Mouse (Mus musculus) heart, embryonic 15.5 days (tissue): ENCODE measurements around the gene 2810408A11Rik. TPM values are rescaled to one million over a fixed set of nuclear protein-coding genes. Genes with fewer than 3 reads are reported as not detected.

Source experiments
- ATAC-seq: fragments of 200-750 bp; cut with Nextera tagmentation; replicated peaks from 2 replicates; pipeline ENCODE4 v1.8.0; 2017; ENCODE audit warnings: low read depth, moderate TSS enrichment; ENCODE audit not compliant: insufficient number of reproducible peaks, insufficient read depth, low FRiP score
- H3K27ac ChIP-seq: fragments of 300-500 bp; sonication (generic); 2 replicates; pipeline ENCODE4 v1.5.1; 2015; ENCODE audit warnings: mild to moderate bottlenecking, inconsistent platforms
- H3K27me3 ChIP-seq: fragments of 300-500 bp; sonication (generic); 2 replicates; pipeline ENCODE4 v1.6.1; 2015; ENCODE audit warnings: inconsistent platforms
- H3K36me3 ChIP-seq: fragments of 300-500 bp; sonication (generic); 2 replicates; pipeline ENCODE4 v1.6.1; 2015; ENCODE audit warnings: mild to moderate bottlenecking, inconsistent platforms
- H3K4me1 ChIP-seq: fragments of 300-500 bp; sonication (generic); replicated peaks from 2 replicates; pipeline ENCODE4 v1.6.1; 2015; ENCODE audit warnings: inconsistent platforms
- H3K4me2 ChIP-seq: fragments of 300-500 bp; sonication (generic); 2 replicates; pipeline ENCODE4 v1.6.1; 2015; ENCODE audit warnings: inconsistent platforms, mild to moderate bottlenecking, moderate library complexity
- H3K4me3 ChIP-seq: fragments of 300-500 bp; sonication (generic); 2 replicates; pipeline ENCODE4 v1.5.1; 2015; ENCODE audit warnings: mild to moderate bottlenecking, inconsistent platforms
- H3K9ac ChIP-seq: fragments of 300-500 bp; sonication (generic); 2 replicates; pipeline ENCODE4 v1.6.1; 2015; ENCODE audit warnings: mild to moderate bottlenecking, inconsistent platforms
- H3K9me3 ChIP-seq: fragments of 300-500 bp; sonication (generic); replicated peaks from 2 replicates; pipeline ENCODE4 v1.6.1; 2016; ENCODE audit warnings: inconsistent platforms
- WGBS: fragments of 180-500 bp; shearing (Covaris S2); methylation state at CpG from one replicate; pipeline ENCODE4 v1.1.7; 2015; ENCODE audit warnings: mixed read lengths; 5-methylcytosine and 5-hydroxymethylcytosine counted together
- polyA plus RNA-seq: library from polyadenylated mRNA; unstranded; fragments of >200 nt; fragmentation: Nextera tagmentation; extraction: Ambion mirVana; gene quantifications from 2 replicates; pipeline ENCODE4 v1.2.1, GENCODE M21; 2015

2810408A11Rik gene
- polyA plus RNA-seq, 1 experiment from 2014 or later, result 3.7 TPM

GRCm38 (mm10) chr11:69910781-69911560, 10.2 kb upstream of the 2810408A11Rik start:
- no peaks in the 10 kb centered on the region for H3K27me3 ChIP-seq
- 90% methylated on average over 17 of the region's 17 CpGs for WGBS
- H3K4me2 ChIP-seq, result no peak overlapping the region
- no peak overlapping the region for H3K4me3 ChIP-seq
- ATAC-seq, result no peak
- no peak overlapping the region for H3K9ac ChIP-seq
- no peak overlapping the region for H3K27ac ChIP-seq
- no peaks in the 10 kb centered on the region for H3K9me3 ChIP-seq
- peaks cover 23% of the 10 kb centered on the region for H3K4me1 ChIP-seq
- H3K36me3 ChIP-seq, result peaks cover 83% of the 10 kb centered on the region

GRCm38 (mm10) chr11:69910177-69910576, 9.4 kb upstream of the 2810408A11Rik start:
- Histone ChIP-seq H3K9ac (no peak overlapping the region), H3K4me3 (no peak overlapping the region), H3K27ac (no peak overlapping the region), H3K27me3 (no peaks in the 10 kb centered on the region), H3K4me1 (peaks cover 15% of the 10 kb centered on the region), H3K9me3 (no peaks in the 10 kb centered on the region), H3K4me2 (no peak overlapping the region), H3K36me3 (peaks cover 83% of the 10 kb centered on the region)
- 92% methylated on average over 8 of the region's 8 CpGs for WGBS
- ATAC-seq, result no peak

GRCm38 (mm10) chr11:69909174-69909573, 8.4 kb upstream of the 2810408A11Rik start:
- WGBS, result 86% methylated on average over 5 of the region's 5 CpGs
- Histone ChIP-seq H3K9ac (no peak overlapping the region), H3K36me3 (peaks cover 91% of the 10 kb centered on the region), H3K27me3 (no peaks in the 10 kb centered on the region), H3K27ac (no peak overlapping the region), H3K4me1 (peaks cover 6% of the 10 kb centered on the region), H3K4me3 (no peak overlapping the region), H3K9me3 (no peaks in the 10 kb centered on the region), H3K4me2 (no peak overlapping the region)
- ATAC-seq, result no peak

GRCm38 (mm10) chr11:69908645-69909044, 7.9 kb upstream of the 2810408A11Rik start:
- H3K4me1 ChIP-seq, result peaks cover 5% of the 10 kb centered on the region
- WGBS, result 92% methylated on average over 11 of the region's 11 CpGs
- no peak overlapping the region for H3K4me3 ChIP-seq
- no peak overlapping the region for H3K9ac ChIP-seq
- H3K27me3 ChIP-seq, result no peaks in the 10 kb centered on the region
- peaks cover 96% of the 10 kb centered on the region for H3K36me3 ChIP-seq
- H3K9me3 ChIP-seq, result no peaks in the 10 kb centered on the region
- no peak for ATAC-seq
- H3K4me2 ChIP-seq, result no peak overlapping the region
- no peak overlapping the region for H3K27ac ChIP-seq

GRCm38 (mm10) chr11:69904311-69904710, 3.5 kb upstream of the 2810408A11Rik start:
- Histone ChIP-seq H3K9me3 (no peaks in the 10 kb centered on the region), H3K27me3 (no peaks in the 10 kb centered on the region), H3K27ac (no peak overlapping the region), H3K9ac (no peak overlapping the region), H3K36me3 (peaks cover 56% of the 10 kb centered on the region), H3K4me1 (peaks cover 24% of the 10 kb centered on the region), H3K4me2 (no peak overlapping the region), H3K4me3 (no peak overlapping the region)
- WGBS, result 95% methylated on average over 9 of the region's 9 CpGs
- no peak for ATAC-seq

- Histone ChIP-seq H3K9me3 (no peaks in the 10 kb centered on the region), H3K9ac (peak overlapping the region; percentile 93; the same call in 1 of the 2 replicates), H3K4me2 (peak overlapping the region; percentile 87), H3K4me1 (peaks cover 30% of the 10 kb centered on the region), H3K36me3 (peaks cover 43% of the 10 kb centered on the region), H3K4me3 (peak overlapping the region; percentile 95), H3K27ac (no peak overlapping the region), H3K27me3 (no peaks in the 10 kb centered on the region)
- ATAC-seq, result no peak
- WGBS, result 79% methylated on average over 13 of the region's 13 CpGs
Observed at GRCm38 (mm10) chr11:69902972-69903371, 2.2 kb upstream of the 2810408A11Rik start.

GRCm38 (mm10) chr11:69901993-69902392, 1.2 kb upstream of the 2810408A11Rik start:
- H3K9me3 ChIP-seq, result no peaks in the 10 kb centered on the region
- H3K4me2 ChIP-seq, result peak overlapping the region; percentile 87
- H3K27me3 ChIP-seq, result no peaks in the 10 kb centered on the region
- under 1% methylated on average over 37 of the region's 39 CpGs for WGBS
- H3K27ac ChIP-seq, result peak overlapping the region; percentile 99
- 0 out of 2 replicates have a peak, but pooled peaks have one; percentile 1 for ATAC-seq
- peaks cover 33% of the 10 kb centered on the region for H3K36me3 ChIP-seq
- peaks cover 30% of the 10 kb centered on the region for H3K4me1 ChIP-seq
- peak overlapping the region; percentile 93 for H3K9ac ChIP-seq
- H3K4me3 ChIP-seq, result peak overlapping the region; percentile 95

GRCm38 (mm10) chr11:69901406-69901846, 639 bp upstream of the 2810408A11Rik start:
- Histone ChIP-seq H3K4me1 (peaks cover 30% of the 10 kb centered on the region), H3K27me3 (no peaks in the 10 kb centered on the region), H3K9me3 (no peaks in the 10 kb centered on the region), H3K9ac (peak overlapping the region; percentile 93), H3K36me3 (peaks cover 27% of the 10 kb centered on the region), H3K27ac (peak overlapping the region; percentile 99), H3K4me2 (peak overlapping the region; percentile 87), H3K4me3 (peak overlapping the region; percentile 95)
- ATAC-seq, result peak; percentile 81
- under 1% methylated on average over 42 of the region's 42 CpGs for WGBS

GRCm38 (mm10) chr11:69899870-69900269, 917 bp downstream of the 2810408A11Rik start:
- peak overlapping the region; percentile 87 for H3K4me2 ChIP-seq
- no peak for ATAC-seq
- peak overlapping the region; percentile 93 for H3K9ac ChIP-seq
- peak overlapping the region; percentile 95 for H3K4me3 ChIP-seq
- 24% methylated on average over 4 of the region's 4 CpGs for WGBS
- H3K36me3 ChIP-seq, result peaks cover 12% of the 10 kb centered on the region
- H3K27me3 ChIP-seq, result no peaks in the 10 kb centered on the region; the same call in 1 of the 2 replicates
- H3K27ac ChIP-seq, result no peak overlapping the region
- peaks cover 30% of the 10 kb centered on the region for H3K4me1 ChIP-seq
- H3K9me3 ChIP-seq, result no peaks in the 10 kb centered on the region

GRCm38 (mm10) chr11:69895291-69895690, 5.5 kb downstream of the 2810408A11Rik start, which contains the start of gene Acap1:
Gene Acap1 (minus strand): TSS chr11:69895539.
- no peak for ATAC-seq
- Histone ChIP-seq H3K4me3 (peak within 1 kb of the TSS; percentile 16; the same call in 1 of the 2 replicates), H3K36me3 (no peaks in the 10 kb centered on the region), H3K4me1 (peaks cover 33% of the 10 kb centered on the region), H3K27me3 (no peaks in the 10 kb centered on the region; the same call in 1 of the 2 replicates), H3K9me3 (no peaks in the 10 kb centered on the region), H3K4me2 (no peak within 1 kb of the TSS), H3K9ac (no peak within 1 kb of the TSS), H3K27ac (no peak within 1 kb of the TSS; the same call in 1 of the 2 replicates)
- WGBS, result 59% methylated on average over 4 of the region's 4 CpGs

GRCm38 (mm10) chr11:69894671-69895070, 6.1 kb downstream of the 2810408A11Rik start:
- Histone ChIP-seq H3K27ac (no peak overlapping the region; the same call in 1 of the 2 replicates), H3K36me3 (no peaks in the 10 kb centered on the region), H3K4me1 (peaks cover 30% of the 10 kb centered on the region), H3K9ac (no peak overlapping the region), H3K4me2 (no peak overlapping the region), H3K4me3 (0 out of 2 replicates have a peak overlapping the region, but pooled peaks have one; percentile 10), H3K9me3 (no peaks in the 10 kb centered on the region), H3K27me3 (peaks cover 3% of the 10 kb centered on the region; the same call in 1 of the 2 replicates)
- WGBS, result 62% methylated on average over 5 of the region's 5 CpGs
- no peak; the same call in 1 of the 2 replicates for ATAC-seq
